Mouse (Mus musculus) kidney, adult 2 months (tissue): ENCODE data around the gene Cyp2c55. TPM values are rescaled to one million over a fixed set of nuclear protein-coding genes. Genes with fewer than 3 reads are reported as not detected.

ENCODE experiments used
- DNase-seq: peaks from one replicate; pipeline ENCODE4 v3.0.0; 2021
- H3K27ac ChIP-seq: fragments of 200-500 bp; 2 replicates; pipeline ENCODE4 v1.5.1; 2012; ENCODE audit warnings: low read depth, low read length, control low read depth, inconsistent platforms; ENCODE audit not compliant: insufficient read depth
- H3K27me3 ChIP-seq: fragments of 200-500 bp; replicated peaks from 2 replicates; pipeline ENCODE4 v1.6.1; 2012; ENCODE audit warnings: mild to moderate bottlenecking, moderate library complexity, low read length, inconsistent platforms; ENCODE audit not compliant: control insufficient read depth, insufficient read depth
- H3K36me3 ChIP-seq: fragments of 200-500 bp; 2 replicates; pipeline ENCODE4 v1.6.1; 2012; ENCODE audit warnings: mild to moderate bottlenecking, moderate library complexity, low read length, inconsistent platforms; ENCODE audit not compliant: control insufficient read depth, insufficient read depth
- H3K4me1 ChIP-seq: fragments of 200-500 bp; 2 replicates; pipeline ENCODE4 v1.6.1; 2011; ENCODE audit warnings: low read length; ENCODE audit not compliant: control insufficient read depth, insufficient read depth
- H3K4me3 ChIP-seq: fragments of 200-500 bp; 2 replicates; pipeline ENCODE4 v1.5.1; 2011; ENCODE audit warnings: mild to moderate bottlenecking, low read depth, low read length, control low read depth; ENCODE audit not compliant: insufficient read depth
- CTCF ChIP-seq: fragments of 200-500 bp; conservative IDR thresholded peaks from 2 replicates; pipeline ENCODE4 v1.5.1; 2011; ENCODE audit warnings: low read depth, mild to moderate bottlenecking, control low read depth, low read length, moderate library complexity, mixed read lengths; ENCODE audit not compliant: insufficient read depth, insufficient read length
- POLR2A ChIP-seq: fragments of 200-500 bp; IDR thresholded peaks from one replicate; pipeline ENCODE4 v1.6.1; 2011; ENCODE audit warnings: low read depth, low read length, control low read depth
- WGBS: fragments of 180-500 bp; shearing (Covaris S2); methylation state at CpG from one replicate; pipeline ENCODE4 v1.1.7; 2018; 5-methylcytosine and 5-hydroxymethylcytosine counted together
- polyA plus RNA-seq: library from polyadenylated mRNA; depleted of rRNA; stranded (reverse); fragments of >200 nt; gene quantifications from 2 replicates; pipeline ENCODE4 v1.2.3, GENCODE M21; 2012; rRNA removed

The Cyp2c55 gene
- polyA plus RNA-seq, 1 experiment = 0.09 TPM

GRCm38 (mm10) chr19:39005132-39005531 is 1.7 kb upstream of the Cyp2c55 start:
- no peak for DNase-seq
- Histone ChIP-seq H3K4me1 (no peaks in the 10 kb centered on the region), H3K36me3 (no peaks in the 10 kb centered on the region), H3K4me3 (no peak overlapping the region), H3K27me3 (no peaks in the 10 kb centered on the region), H3K27ac (no peak overlapping the region)
- WGBS = 38% methylated on average over 1 of the region's 1 CpGs
- no peak for TF ChIP-seq CTCF

- DNase-seq = no peak
- H3K4me1 ChIP-seq = no peaks in the 10 kb centered on the region
Measured at GRCm38 (mm10) chr19:39057928-39058327, 51.1 kb downstream of the Cyp2c55 start.

GRCm38 (mm10) chr19:39060719-39061118 is 53.9 kb downstream of the Cyp2c55 start, which contains the start of gene Cyp2c65:
TSS of gene Cyp2c65 (plus strand) at chr19:39061015.
- 57% methylated on average over 2 of the region's 2 CpGs for WGBS
- H3K4me3 ChIP-seq = no peak within 1 kb of the TSS
- H3K36me3 ChIP-seq = no peaks in the 10 kb centered on the region
- H3K27me3 ChIP-seq = no peaks in the 10 kb centered on the region
- TF ChIP-seq POLR2A (no peak), CTCF (no peak)
- no peaks in the 10 kb centered on the region for H3K4me1 ChIP-seq
- H3K27ac ChIP-seq = no peak within 1 kb of the TSS
- no peak for DNase-seq

More at GRCm38 (mm10) chr19:39057928-39058327, 51.1 kb downstream of the Cyp2c55 start:
- Histone ChIP-seq H3K27me3 (no peaks in the 10 kb centered on the region), H3K27ac (no peak overlapping the region), H3K4me3 (no peak overlapping the region), H3K36me3 (no peaks in the 10 kb centered on the region)
- WGBS = 93% methylated on average over 1 of the region's 1 CpGs
- TF ChIP-seq CTCF = no peak
- no peak for TF ChIP-seq POLR2A

Other genes with a start within 250 kb of the Cyp2c55 start
- gene Noc3l, start 187.8 kb upstream of the Cyp2c55 start, polyA plus RNA-seq = 2.5 and 3.2 TPM in 2 replicates
- gene Tbc1d12, start 170.4 kb upstream of the Cyp2c55 start, polyA plus RNA-seq = 2.6 and 3.2 TPM in 2 replicates
- gene Hells, start 76.1 kb upstream of the Cyp2c55 start, polyA plus RNA-seq = 0.12 and 0.34 TPM in 2 replicates
- gene Cyp2c65, start 54.0 kb downstream of the Cyp2c55 start, polyA plus RNA-seq = not detected in 2 replicates
- gene Cyp2c66, start 106.9 kb downstream of the Cyp2c55 start, polyA plus RNA-seq = not detected in 2 replicates